Mouse (Mus musculus): Measurements from ENCODE around the gene Acox1. TPM values are rescaled to one million over a fixed set of nuclear protein-coding genes. Genes with fewer than 3 reads are reported as not detected.

Gene Acox1
- total and polyA plus RNA-seq, 3 experiments, result 16.1 to 16.8 TPM; not detected in 1

GRCm38 (mm10) chr11:116245616-116246015, 46.8 kb upstream of the Acox1 start:
- H3K9ac ChIP-seq (ENCODE audit: control insufficient read depth, low read depth, low read length, poor library complexity, severe bottlenecking), result no peak overlapping the region

GRCm38 (mm10) chr11:116244580-116244979, 45.7 kb upstream of the Acox1 start:
- Histone ChIP-seq H3K36me3 (ENCODE audit: control insufficient read depth in 1 of 2, insufficient read depth in 2 of 2, low read length in 2 of 2) (peaks cover 0 to 8% of the 10 kb centered on the region in 2 experiments; a peak in 2 of 4 replicates), H3K27ac (ENCODE audit: control insufficient read depth, low read depth, low read length) (no peak overlapping the region)
- TF ChIP-seq TAL1 (IDR thresholded peaks at IDR 0.05; ENCODE audit: low read length), result no peak
- TF ChIP-seq MAX (IDR thresholded peaks at IDR 0.05; ENCODE audit: low read length), result no peak
- TF ChIP-seq TCF12 (IDR thresholded peaks at IDR 0.05; ENCODE audit: low read depth, low read length), result no peak
- no peak for TF ChIP-seq MXI1 (IDR thresholded peaks at IDR 0.05; ENCODE audit: low read depth, low read length)
- TF ChIP-seq MAFK (IDR thresholded peaks at IDR 0.05; ENCODE audit: borderline replicate concordance, low read depth, low read length), result no peak
- TF ChIP-seq CHD1 (IDR thresholded peaks at IDR 0.05; ENCODE audit: low read depth, low read length), result no peak
- no peak for TF ChIP-seq RCOR1 (IDR thresholded peaks at IDR 0.05; ENCODE audit: low read depth, low read length)
- no peak for TF ChIP-seq ZMIZ1 (IDR thresholded peaks at IDR 0.05; ENCODE audit: low read depth, low read length)

More at GRCm38 (mm10) chr11:116245616-116246015, 46.8 kb upstream of the Acox1 start:
- Histone ChIP-seq H3K79me2 (ENCODE audit: control insufficient read depth, insufficient read depth, low read length, poor library complexity) (no peaks in the 10 kb centered on the region), H3K36me3 (ENCODE audit: control insufficient read depth in 1 of 2, insufficient read depth in 2 of 2, low read length in 2 of 2) (peaks cover 0 to 13% of the 10 kb centered on the region in 2 experiments; a peak in 2 of 4 replicates), H3K4me1 (ENCODE audit: control insufficient read depth in 1 of 2, insufficient read depth in 2 of 2, low read length in 2 of 2) (no peaks in the 10 kb centered on the region), H3K4me3 (ENCODE audit: control insufficient read depth in 1 of 2, insufficient read depth in 1 of 2, low read depth in 2 of 2, low read length in 2 of 2) (no peak overlapping the region), H3K27ac (ENCODE audit: control insufficient read depth, low read depth, low read length) (no peak overlapping the region), H3K27me3 (ENCODE audit: control insufficient read depth in 1 of 2, insufficient read depth in 2 of 2, low read length in 2 of 2) (no peaks in the 10 kb centered on the region), H3K9me3 (replicated peaks; ENCODE audit: insufficient read depth, low read length) (no peaks in the 10 kb centered on the region)
- no peak for DNase-seq (ENCODE audit: low read depth, low spot score)
- no peak for TF ChIP-seq POLR2AphosphoS5 (IDR thresholded peaks at IDR 0.05; ENCODE audit: borderline replicate concordance, low read depth, low read length)
- no peak for TF ChIP-seq SMC3 (IDR thresholded peaks at IDR 0.05; ENCODE audit: low read depth, low read length)
- no peak for TF ChIP-seq MXI1 (IDR thresholded peaks at IDR 0.05; ENCODE audit: low read depth, low read length)
- TF ChIP-seq NRF1 (IDR thresholded peaks at IDR 0.05; ENCODE audit: insufficient read depth, low read depth, low read length, poor library complexity, severe bottlenecking), result no peak
- no peak for TF ChIP-seq RCOR1 (IDR thresholded peaks at IDR 0.05; ENCODE audit: low read depth, low read length)
- no peak for TF ChIP-seq CTCF (IDR thresholded peaks at IDR 0.05 in 2 of 3, conservative IDR thresholded peaks at IDR 0.05 in 1 of 3; ENCODE audit: control insufficient read depth in 1 of 3, insufficient read depth in 1 of 3, low read depth in 2 of 3, low read length in 3 of 3, poor library complexity in 1 of 3, severe bottlenecking in 1 of 3)
- TF ChIP-seq UBTF (IDR thresholded peaks at IDR 0.05; ENCODE audit: borderline replicate concordance, insufficient read depth, low read depth, low read length), result no peak
- no peak for TF ChIP-seq MEF2A (IDR thresholded peaks at IDR 0.05; ENCODE audit: extremely low read depth, insufficient replicate concordance, low read depth, low read length, poor library complexity, severe bottlenecking)
- no peak for TF ChIP-seq MYC (IDR thresholded peaks at IDR 0.05; ENCODE audit: low read depth, low read length)
- TF ChIP-seq SIN3A (IDR thresholded peaks at IDR 0.05; ENCODE audit: low read length), result no peak
- no peak for TF ChIP-seq BHLHE40 (IDR thresholded peaks at IDR 0.05; ENCODE audit: borderline replicate concordance, low read depth, low read length)
- no peak for TF ChIP-seq MYB (IDR thresholded peaks at IDR 0.05; ENCODE audit: low read depth, low read length)
- TF ChIP-seq ZKSCAN1 (IDR thresholded peaks at IDR 0.05; ENCODE audit: low read depth, low read length), result no peak
- TF ChIP-seq MAZ (IDR thresholded peaks at IDR 0.05; ENCODE audit: low read depth, low read length), result no peak
- TF ChIP-seq ETS1 (IDR thresholded peaks at IDR 0.05; ENCODE audit: low read depth, low read length), result no peak
- TF ChIP-seq ZMIZ1 (IDR thresholded peaks at IDR 0.05; ENCODE audit: low read depth, low read length), result no peak
- TF ChIP-seq ELF1 (IDR thresholded peaks at IDR 0.05; ENCODE audit: low read depth, low read length), result no peak

More at GRCm38 (mm10) chr11:116244580-116244979, 45.7 kb upstream of the Acox1 start:
- H3K4me1 ChIP-seq (ENCODE audit: control insufficient read depth in 1 of 2, insufficient read depth in 2 of 2, low read length in 2 of 2), result no peaks in the 10 kb centered on the region
- no peak overlapping the region for H3K4me3 ChIP-seq (ENCODE audit: control insufficient read depth in 1 of 2, insufficient read depth in 1 of 2, low read depth in 2 of 2, low read length in 2 of 2)
- no peak overlapping the region for H3K9ac ChIP-seq (ENCODE audit: control insufficient read depth, low read depth, low read length, poor library complexity, severe bottlenecking)
- H3K9me3 ChIP-seq (replicated peaks; ENCODE audit: insufficient read depth, low read length), result no peaks in the 10 kb centered on the region
- H3K27me3 ChIP-seq (ENCODE audit: control insufficient read depth in 1 of 2, insufficient read depth in 2 of 2, low read length in 2 of 2), result no peaks in the 10 kb centered on the region
- DNase-seq (ENCODE audit: low read depth, low spot score), result no peak
- H3K79me2 ChIP-seq (ENCODE audit: control insufficient read depth, insufficient read depth, low read length, poor library complexity), result no peaks in the 10 kb centered on the region
